Mouse (Mus musculus) myocyte (in vitro differentiated cells): ENCODE data around the gene Brs3.
A peak's percentile ranks its signal among the peaks of the same experiment; 100 is the strongest.

Source experiments
- CEBPB ChIP-seq: IDR thresholded peaks from 2 replicates; pipeline ENCODE4 v1.6.1; 2011; ENCODE audit warnings: mild to moderate bottlenecking, moderate library complexity; ENCODE audit not compliant: poor library complexity, insufficient read depth, severe bottlenecking
- MAX ChIP-seq: IDR thresholded peaks from one replicate; pipeline ENCODE4 v1.6.1; 2011; ENCODE audit warnings: low read depth, mild to moderate bottlenecking, control low read depth
- MYOD1 ChIP-seq, 3 experiments: IDR thresholded peaks; one replicate each; pipeline ENCODE4 v1.6.1; 2011; ENCODE audit warnings: control low read depth in 2 of 3, low read depth in 2 of 3, mild to moderate bottlenecking in 2 of 3, moderate library complexity in 1 of 3; ENCODE audit not compliant: insufficient read length in 2 of 3, control insufficient read depth in 1 of 3
- MYOG ChIP-seq, 3 experiments: IDR thresholded peaks; one replicate each; pipeline ENCODE4 v1.6.1; 2011; ENCODE audit warnings: control low read depth in 2 of 3, low read depth in 2 of 3, mild to moderate bottlenecking in 2 of 3; ENCODE audit not compliant: insufficient read length in 2 of 3, control insufficient read depth in 1 of 3, insufficient read depth in 1 of 3
- POLR2A ChIP-seq: IDR thresholded peaks from one replicate; pipeline ENCODE4 v1.6.1; 2011; ENCODE audit warnings: low read depth, mild to moderate bottlenecking, control low read depth, moderate library complexity; ENCODE audit not compliant: insufficient read length
- POLR2AphosphoS2 ChIP-seq: IDR thresholded peaks from one replicate; pipeline ENCODE4 v1.6.1; 2011; ENCODE audit warnings: low read depth, control low read depth; ENCODE audit not compliant: insufficient read length
- REST ChIP-seq: IDR thresholded peaks from one replicate; pipeline ENCODE4 v1.6.1; 2011; ENCODE audit warnings: mild to moderate bottlenecking, control low read depth, moderate library complexity; ENCODE audit not compliant: insufficient read depth, insufficient read length
- SRF ChIP-seq: IDR thresholded peaks from one replicate; pipeline ENCODE4 v1.6.1; 2011; ENCODE audit warnings: low read depth; ENCODE audit not compliant: control insufficient read depth, insufficient read length
- TCF12 ChIP-seq: IDR thresholded peaks from one replicate; pipeline ENCODE4 v1.6.1; 2011; ENCODE audit warnings: mild to moderate bottlenecking, control low read depth; ENCODE audit not compliant: poor library complexity, insufficient read depth, severe bottlenecking
- USF1 ChIP-seq: IDR thresholded peaks from one replicate; pipeline ENCODE4 v1.6.1; 2011; ENCODE audit warnings: low read depth, mild to moderate bottlenecking, control low read depth, moderate library complexity

GRCm38 (mm10) chrX:57053174-57053992, 10.5 kb downstream of the Brs3 start, which contains the start of gene Htatsf1:
- TF ChIP-seq MAX = no peak
- peak; percentile 71 for TF ChIP-seq POLR2A
- TF ChIP-seq POLR2AphosphoS2 = peak; percentile 55
- TF ChIP-seq TCF12 = no peak
- no peak for TF ChIP-seq USF1
- no peak for TF ChIP-seq MYOG (IDR thresholded peaks at IDR 0.05; ENCODE audit: control insufficient read depth in 1 of 3, insufficient read depth in 1 of 3, insufficient read length in 2 of 3, low read depth in 2 of 3)
- peak; percentile 81 for TF ChIP-seq SRF
- TF ChIP-seq MYOD1 (IDR thresholded peaks at IDR 0.05; ENCODE audit: control insufficient read depth in 1 of 3, insufficient read length in 2 of 3, low read depth in 2 of 3) = no peak
- TF ChIP-seq CEBPB = no peak
- TF ChIP-seq REST = no peak
